Mouse (Mus musculus) gonadal fat pad, adult 2 months (tissue): ENCODE measurements around the gene Gm20909. TPM values are rescaled to one million over a fixed set of nuclear protein-coding genes. Genes with fewer than 3 reads are reported as not detected.
"Not testable (repeated sequence)": the region's sequence is repeated elsewhere in the genome, so short reads cannot be mapped to it uniquely, and the experiment has no call there.

ENCODE experiments used
- DNase-seq: peaks from one replicate; pipeline ENCODE4 v3.0.0-alpha.2; 2012; ENCODE audit warnings: low read depth
- polyA plus RNA-seq: library from polyadenylated mRNA; depleted of rRNA; stranded (reverse); fragments of >200 nt; gene quantifications from 2 replicates; pipeline ENCODE4 v1.2.3, GENCODE M21; 2012; rRNA removed

Gene Gm20909
- not detected in 2 replicates for polyA plus RNA-seq

DNA sequence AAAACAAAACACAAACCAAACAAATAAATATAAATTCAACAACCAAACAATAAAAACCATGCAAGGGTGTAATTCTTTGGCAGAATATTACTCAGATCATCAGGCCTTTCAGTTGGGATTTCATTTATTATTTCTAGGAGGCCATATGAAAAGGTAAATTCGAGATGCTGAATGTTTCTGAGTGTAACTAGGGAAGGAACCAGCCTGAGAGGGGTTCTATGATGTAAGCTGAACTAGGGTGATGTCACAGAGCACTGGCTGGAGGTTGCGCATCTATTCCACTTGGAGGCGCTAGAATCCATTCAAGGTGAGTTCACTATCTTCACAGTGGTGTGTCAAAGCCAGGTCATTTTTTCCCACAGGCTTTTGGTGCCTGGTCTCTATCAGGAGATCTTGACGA lies at the start of gene Gm20909:
TSS of gene Gm20909 (plus strand) at position 301 of the 400 bp plus-strand sequence.
- not testable (repeated sequence) for DNase-seq

Other genes starting within 250 kb of the Gm20909 start
- not detected in 2 replicates for gene Gm29866, start 170.9 kb upstream of the Gm20909 start, polyA plus RNA-seq
- not detected in 2 replicates for gene Gm20865, start 77.0 kb downstream of the Gm20909 start, polyA plus RNA-seq